Mouse (Mus musculus) thymus, adult 2 months (tissue): ENCODE data around the gene Rsc1a1. TPM values are rescaled to one million over a fixed set of nuclear protein-coding genes. Genes with fewer than 3 reads are reported as not detected.
A peak's percentile ranks its signal among the peaks of the same experiment; 100 is the strongest.

Source experiments
- DNase-seq: peaks from one replicate; pipeline ENCODE4 v3.0.0; 2021
- H3K27ac ChIP-seq: fragments of 200-500 bp; 2 replicates; pipeline ENCODE4 v1.5.1; 2012; ENCODE audit warnings: low read length, control low read depth; ENCODE audit not compliant: control insufficient read depth, insufficient read depth
- H3K27me3 ChIP-seq: fragments of 200-500 bp; 2 replicates; pipeline ENCODE4 v1.6.1; 2012; ENCODE audit warnings: mild to moderate bottlenecking, low read length, moderate library complexity, mixed read lengths; ENCODE audit not compliant: control insufficient read depth, insufficient read depth
- H3K36me3 ChIP-seq: fragments of 200-500 bp; 2 replicates; pipeline ENCODE4 v1.6.1; 2012; ENCODE audit warnings: mild to moderate bottlenecking, low read length, moderate library complexity; ENCODE audit not compliant: control insufficient read depth, insufficient read depth
- H3K4me1 ChIP-seq: fragments of 200-500 bp; replicated peaks from 2 replicates; pipeline ENCODE4 v1.6.1; 2012; ENCODE audit warnings: low read length; ENCODE audit not compliant: control insufficient read depth, insufficient read depth
- H3K4me3 ChIP-seq: fragments of 200-500 bp; 2 replicates; pipeline ENCODE4 v1.5.1; 2012; ENCODE audit warnings: mild to moderate bottlenecking, low read length, control low read depth, moderate library complexity; ENCODE audit not compliant: control insufficient read depth, insufficient read depth
- CTCF ChIP-seq: fragments of 200-500 bp; IDR thresholded peaks from 2 replicates; pipeline ENCODE4 v1.5.1; 2012; ENCODE audit warnings: mild to moderate bottlenecking, control low read depth, low read length, moderate library complexity, borderline replicate concordance; ENCODE audit not compliant: control insufficient read depth, poor library complexity, insufficient read depth; ENCODE audit errors: extremely low read depth
- POLR2A ChIP-seq: fragments of 200-500 bp; IDR thresholded peaks from 2 replicates; pipeline ENCODE4 v1.6.1; 2012; ENCODE audit warnings: mild to moderate bottlenecking, low read length, control low read depth, moderate library complexity; ENCODE audit not compliant: control insufficient read depth, poor library complexity, insufficient read depth; ENCODE audit errors: extremely low read depth
- WGBS: fragments of 180-500 bp; shearing (Covaris S2); methylation state at CpG from one replicate; pipeline ENCODE4 v1.1.7; 2018; 5-methylcytosine and 5-hydroxymethylcytosine counted together
- polyA plus RNA-seq: library from polyadenylated mRNA; depleted of rRNA; stranded (reverse); fragments of >200 nt; gene quantifications from 2 replicates; pipeline ENCODE4 v1.2.3, GENCODE M21; 2012; rRNA removed

The Rsc1a1 gene
- polyA plus RNA-seq: 8.5 and 14.4 TPM in 2 replicates

- DNase-seq: no peak
- H3K4me3 ChIP-seq: no peak within 1 kb of the TSS
- H3K36me3 ChIP-seq: peaks cover 31% of the 10 kb centered on the region
- no peaks in the 10 kb centered on the region for H3K4me1 ChIP-seq
- TF ChIP-seq POLR2A (no peak), CTCF (no peak)
- WGBS: 98% methylated on average over 6 of the region's 6 CpGs
- H3K27ac ChIP-seq: no peak within 1 kb of the TSS
- no peaks in the 10 kb centered on the region for H3K27me3 ChIP-seq
Measured at GRCm38 (mm10) chr4:141685499-141685898, at the start of gene Rsc1a1. Gene Rsc1a1, minus strand, starts transcription at chr4:141685599.

- Histone ChIP-seq H3K4me1 (peaks cover 2% of the 10 kb centered on the region; the same call in 1 of the 2 replicates), H3K4me3 (no peak overlapping the region), H3K27me3 (no peaks in the 10 kb centered on the region), H3K36me3 (no peaks in the 10 kb centered on the region), H3K27ac (no peak overlapping the region)
- DNase-seq: no peak
- TF ChIP-seq POLR2A (no peak), CTCF (no peak)
- 39% methylated on average over 9 of the region's 9 CpGs for WGBS
Measured at GRCm38 (mm10) chr4:141735206-141735560, 49.8 kb upstream of the Rsc1a1 start.

GRCm38 (mm10) chr4:141734446-141735205 is 49.2 kb upstream of the Rsc1a1 start:
- TF ChIP-seq POLR2A (peak; percentile 40; the same call in 1 of the 2 replicates), CTCF (peak; percentile 54; the same call in 1 of the 2 replicates)
- H3K4me1 ChIP-seq: peaks cover 2% of the 10 kb centered on the region; the same call in 1 of the 2 replicates
- WGBS: 10% methylated on average over 24 of the region's 24 CpGs
- H3K4me3 ChIP-seq: peak overlapping the region; percentile 4; the same call in 1 of the 2 replicates
- no peaks in the 10 kb centered on the region for H3K27me3 ChIP-seq
- no peak overlapping the region for H3K27ac ChIP-seq
- peak; percentile 90 for DNase-seq
- H3K36me3 ChIP-seq: no peaks in the 10 kb centered on the region

GRCm38 (mm10) chr4:141731766-141732165 is 46.4 kb upstream of the Rsc1a1 start:
- DNase-seq: no peak
- TF ChIP-seq POLR2A: no peak
- no peak for TF ChIP-seq CTCF
- WGBS: 84% methylated on average over 5 of the region's 5 CpGs
- Histone ChIP-seq H3K27me3 (no peaks in the 10 kb centered on the region), H3K4me1 (peaks cover 2% of the 10 kb centered on the region; the same call in 1 of the 2 replicates), H3K36me3 (no peaks in the 10 kb centered on the region), H3K4me3 (no peak overlapping the region), H3K27ac (no peak overlapping the region)

GRCm38 (mm10) chr4:141730401-141730800 is 45.0 kb upstream of the Rsc1a1 start:
- TF ChIP-seq POLR2A (no peak), CTCF (no peak)
- no peaks in the 10 kb centered on the region for H3K36me3 ChIP-seq
- 89% methylated on average over 13 of the region's 13 CpGs for WGBS
- H3K4me3 ChIP-seq: no peak overlapping the region
- no peak overlapping the region for H3K27ac ChIP-seq
- DNase-seq: no peak
- H3K4me1 ChIP-seq: peaks cover 2% of the 10 kb centered on the region; the same call in 1 of the 2 replicates
- no peaks in the 10 kb centered on the region for H3K27me3 ChIP-seq

- no peak for DNase-seq
- WGBS: 88% methylated on average over 3 of the region's 3 CpGs
- no peaks in the 10 kb centered on the region for H3K36me3 ChIP-seq
- no peak overlapping the region for H3K4me3 ChIP-seq
- no peak overlapping the region for H3K27ac ChIP-seq
- H3K4me1 ChIP-seq: no peaks in the 10 kb centered on the region
- TF ChIP-seq POLR2A (no peak), CTCF (no peak)
- H3K27me3 ChIP-seq: no peaks in the 10 kb centered on the region
Measured at GRCm38 (mm10) chr4:141729266-141729665, 43.9 kb upstream of the Rsc1a1 start.

- DNase-seq: no peak
- TF ChIP-seq CTCF (no peak), POLR2A (no peak)
- Histone ChIP-seq H3K4me3 (no peak overlapping the region), H3K36me3 (no peaks in the 10 kb centered on the region), H3K4me1 (peaks cover 10% of the 10 kb centered on the region), H3K27ac (no peak overlapping the region), H3K27me3 (no peaks in the 10 kb centered on the region)
- 79% methylated on average over 3 of the region's 3 CpGs for WGBS
Measured at GRCm38 (mm10) chr4:141725738-141726137, 40.3 kb upstream of the Rsc1a1 start.
